Mouse (Mus musculus): Measurements from ENCODE around the gene Gpkow. TPM values are rescaled to one million over a fixed set of nuclear protein-coding genes. Genes with fewer than 3 reads are reported as not detected.
A peak's percentile ranks its signal among the peaks of the same experiment; 100 is the strongest.

Gpkow gene
- polyA plus RNA-seq (2015; fragmentation: Nextera tagmentation; extraction: Ambion mirVana): 53.2 and 53.5 TPM in 2 replicates

GRCm38 (mm10) chrX:7696954-7697381 is at the start of gene Gpkow:
Gene Gpkow (plus strand): TSS chrX:7697131.
- Histone ChIP-seq H3K27ac (ENCODE audit: low read length) (peak within 1 kb of the TSS; percentile 47), H3K9ac (replicated peaks; ENCODE audit: low read depth, low read length) (peak within 1 kb of the TSS; percentile 63), H3K4me2 (ENCODE audit: low read length) (peak within 1 kb of the TSS; percentile 67), H3K36me3 (ENCODE audit: control insufficient read depth, insufficient read depth) (no peaks in the 10 kb centered on the region), H3K4me3 (replicated peaks; ENCODE audit: low read length) (peak within 1 kb of the TSS; percentile 62), H3K4me1 (replicated peaks; ENCODE audit: control insufficient read depth, insufficient read depth, low read length) (peaks cover 5% of the 10 kb centered on the region), H3K27me3 (replicated peaks; ENCODE audit: control insufficient read depth, insufficient read depth, low read length) (no peaks in the 10 kb centered on the region), H3K9me3 (ENCODE audit: control insufficient read depth, low read length) (no peaks in the 10 kb centered on the region)
- ATAC-seq: peak; percentile 97
- WGBS: 14% methylated on average over 33 of the region's 33 CpGs

GRCm38 (mm10) chrX:7648671-7649304 is 48.1 kb upstream of the Gpkow start:
- Histone ChIP-seq H3K4me2 (ENCODE audit: low read length) (peak overlapping the region; percentile 51), H3K4me1 (replicated peaks; ENCODE audit: control insufficient read depth, insufficient read depth, low read length) (peaks cover 4% of the 10 kb centered on the region; the same call in 1 of the 2 replicates), H3K36me3 (ENCODE audit: control insufficient read depth, insufficient read depth) (0 out of 2 replicates have a peak, but pooled peaks cover 2% of the 10 kb centered on the region), H3K27ac (ENCODE audit: low read length) (peak overlapping the region; percentile 75), H3K9me3 (ENCODE audit: control insufficient read depth, low read length) (no peaks in the 10 kb centered on the region), H3K27me3 (replicated peaks; ENCODE audit: control insufficient read depth, insufficient read depth, low read length) (no peaks in the 10 kb centered on the region), H3K4me3 (replicated peaks; ENCODE audit: low read length) (peak overlapping the region; percentile 43), H3K9ac (replicated peaks; ENCODE audit: low read depth, low read length) (peak overlapping the region; percentile 56)
- 21% methylated on average over 25 of the region's 25 CpGs for WGBS
- ATAC-seq: peak; percentile 97

- Histone ChIP-seq H3K4me3 (replicated peaks; ENCODE audit: low read length) (peak within 1 kb of the TSS; percentile 35), H3K27ac (ENCODE audit: low read length) (no peak within 1 kb of the TSS), H3K4me2 (ENCODE audit: low read length) (peak within 1 kb of the TSS; percentile 43), H3K9ac (replicated peaks; ENCODE audit: low read depth, low read length) (peak within 1 kb of the TSS; percentile 28), H3K4me1 (replicated peaks; ENCODE audit: control insufficient read depth, insufficient read depth, low read length) (no peaks in the 10 kb centered on the region), H3K9me3 (ENCODE audit: control insufficient read depth, low read length) (no peaks in the 10 kb centered on the region), H3K36me3 (ENCODE audit: control insufficient read depth, insufficient read depth) (no peaks in the 10 kb centered on the region), H3K27me3 (replicated peaks; ENCODE audit: control insufficient read depth, insufficient read depth, low read length) (no peaks in the 10 kb centered on the region)
- peak; percentile 55 for ATAC-seq
- 29% methylated on average over 26 of the region's 26 CpGs for WGBS
Observed at GRCm38 (mm10) chrX:7657221-7657639, 39.7 kb upstream of the Gpkow start, which contains the start of gene Prickle3. Gene Prickle3 (plus strand): TSS chrX:7657260.

DNA sequence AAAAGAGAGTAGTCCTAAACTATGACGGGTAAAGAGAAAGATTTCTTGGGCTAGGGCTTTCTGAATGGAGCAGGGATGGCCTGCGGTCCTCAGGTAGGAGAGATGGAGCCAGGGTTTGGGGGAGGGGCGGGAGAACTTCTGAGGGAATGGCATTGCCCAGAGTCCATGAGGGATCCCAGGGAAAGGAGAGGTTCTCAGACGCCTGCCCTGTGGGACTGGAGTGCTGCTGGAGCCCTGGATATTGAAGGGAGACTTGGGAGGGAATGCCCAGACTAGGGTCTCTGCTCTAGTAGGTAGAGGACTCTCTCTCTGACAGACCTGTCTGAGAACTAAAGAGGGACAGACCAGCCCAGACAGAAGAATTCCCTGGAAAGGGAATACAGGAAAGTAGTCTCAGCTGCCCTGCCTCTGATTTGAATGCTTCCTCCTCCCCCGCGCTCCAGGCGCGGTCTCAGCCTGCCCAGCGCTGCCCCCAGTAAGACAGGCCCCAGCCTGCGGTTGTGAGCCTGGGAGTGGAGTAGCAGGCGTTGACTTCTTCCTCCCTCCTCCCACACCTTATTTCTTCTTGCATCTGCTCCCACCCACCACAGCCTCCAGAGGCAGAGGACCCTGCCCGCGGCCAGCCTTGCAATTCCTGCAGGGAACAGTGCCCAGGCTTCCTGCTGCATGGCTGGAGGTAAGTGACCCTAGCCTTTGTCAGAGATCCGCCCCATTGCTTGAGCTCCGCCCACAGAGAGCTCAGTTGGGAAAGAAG is 38.7 kb upstream of the Gpkow start:
- WGBS: 22% methylated on average over 15 of the region's 15 CpGs
- no peak overlapping the region for H3K4me2 ChIP-seq (ENCODE audit: low read length)
- H3K27me3 ChIP-seq (replicated peaks; ENCODE audit: control insufficient read depth, insufficient read depth, low read length): no peaks in the 10 kb centered on the region
- no peaks in the 10 kb centered on the region for H3K9me3 ChIP-seq (ENCODE audit: control insufficient read depth, low read length)
- ATAC-seq: 0 out of 2 replicates have a peak, but pooled peaks have one; percentile 26
- no peaks in the 10 kb centered on the region for H3K4me1 ChIP-seq (replicated peaks; ENCODE audit: control insufficient read depth, insufficient read depth, low read length)
- H3K9ac ChIP-seq (replicated peaks; ENCODE audit: low read depth, low read length): no peak overlapping the region
- H3K4me3 ChIP-seq (replicated peaks; ENCODE audit: low read length): no peak overlapping the region
- H3K27ac ChIP-seq (ENCODE audit: low read length): no peak overlapping the region
- no peaks in the 10 kb centered on the region for H3K36me3 ChIP-seq (ENCODE audit: control insufficient read depth, insufficient read depth)

DNA sequence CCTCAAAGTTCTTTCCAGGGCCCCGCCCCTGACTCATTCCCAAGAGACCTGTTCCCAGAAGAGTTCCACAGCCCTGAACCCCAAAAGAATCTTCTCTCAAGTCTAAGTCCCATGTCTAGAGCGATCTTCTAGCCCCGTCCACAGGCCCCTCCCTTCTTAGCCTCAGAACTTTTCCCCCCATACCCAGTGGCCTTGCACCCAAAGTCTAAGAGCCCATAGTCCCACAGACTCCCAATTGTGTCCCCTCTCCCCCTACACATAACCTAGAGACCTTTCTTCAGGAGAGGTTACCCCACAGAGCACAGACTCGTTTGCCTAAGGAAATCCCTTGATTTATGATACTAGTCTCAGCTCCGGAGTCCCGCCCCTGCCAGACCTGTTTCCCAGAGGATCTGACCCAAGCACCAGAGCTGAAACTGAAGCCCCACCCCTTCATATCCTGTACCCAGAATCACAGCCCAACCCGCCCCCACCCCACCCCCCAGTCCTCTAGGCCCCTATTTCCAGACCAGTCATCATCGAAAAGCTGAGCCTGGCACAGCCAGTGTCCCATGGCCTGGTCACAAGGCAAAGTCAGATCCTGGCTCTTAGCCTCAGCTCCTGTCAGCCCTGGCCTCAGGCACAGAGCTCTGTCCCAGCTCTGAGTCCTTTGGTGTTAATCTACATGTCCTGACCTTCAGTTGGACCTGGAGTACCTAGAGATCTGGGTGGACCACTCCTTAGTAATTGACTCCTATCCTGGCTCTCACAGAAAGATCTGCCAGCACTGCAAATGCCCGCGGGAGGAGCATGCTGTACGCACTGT is 37.9 kb upstream of the Gpkow start:
- WGBS: 59% methylated on average over 11 of the region's 11 CpGs
- no peak for ATAC-seq
- no peak overlapping the region for H3K9ac ChIP-seq (replicated peaks; ENCODE audit: low read depth, low read length)

DNA sequence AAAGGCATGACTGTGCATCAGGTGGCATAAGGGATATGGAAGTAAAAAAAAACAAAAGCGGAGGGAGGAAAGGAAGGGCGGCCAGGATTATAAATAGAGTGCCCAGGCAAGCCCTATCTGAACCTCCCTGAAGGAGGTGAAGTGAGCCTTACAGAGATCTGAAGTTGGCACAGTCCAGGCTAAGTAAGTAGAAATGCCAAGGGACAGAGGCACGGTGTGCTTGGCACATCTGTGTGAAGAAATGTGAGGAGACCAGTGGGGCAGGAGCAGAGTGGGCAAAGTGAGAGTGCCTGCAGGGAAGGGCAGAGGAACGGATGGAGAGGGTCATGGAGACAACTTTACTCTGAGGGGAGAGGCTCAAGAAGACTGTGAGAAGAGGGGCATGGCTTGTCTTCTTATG is 35.8 kb upstream of the Gpkow start:
- WGBS: 80% methylated on average over 4 of the region's 4 CpGs
- no peak overlapping the region for H3K27ac ChIP-seq (ENCODE audit: low read length)
- H3K9me3 ChIP-seq (ENCODE audit: control insufficient read depth, low read length): no peaks in the 10 kb centered on the region
- no peak overlapping the region for H3K4me3 ChIP-seq (replicated peaks; ENCODE audit: low read length)
- H3K4me1 ChIP-seq (replicated peaks; ENCODE audit: control insufficient read depth, insufficient read depth, low read length): no peaks in the 10 kb centered on the region
- no peak overlapping the region for H3K4me2 ChIP-seq (ENCODE audit: low read length)
- no peak for ATAC-seq
- no peaks in the 10 kb centered on the region for H3K36me3 ChIP-seq (ENCODE audit: control insufficient read depth, insufficient read depth)
- H3K9ac ChIP-seq (replicated peaks; ENCODE audit: low read depth, low read length): no peak overlapping the region
- no peaks in the 10 kb centered on the region for H3K27me3 ChIP-seq (replicated peaks; ENCODE audit: control insufficient read depth, insufficient read depth, low read length)

More for the DNA sequence above, 37.9 kb upstream of the Gpkow start:
- H3K27ac ChIP-seq (ENCODE audit: low read length): no peak overlapping the region
- no peak overlapping the region for H3K4me2 ChIP-seq (ENCODE audit: low read length)
- no peak overlapping the region for H3K4me3 ChIP-seq (replicated peaks; ENCODE audit: low read length)
- H3K27me3 ChIP-seq (replicated peaks; ENCODE audit: control insufficient read depth, insufficient read depth, low read length): no peaks in the 10 kb centered on the region
- no peaks in the 10 kb centered on the region for H3K36me3 ChIP-seq (ENCODE audit: control insufficient read depth, insufficient read depth)
- no peaks in the 10 kb centered on the region for H3K4me1 ChIP-seq (replicated peaks; ENCODE audit: control insufficient read depth, insufficient read depth, low read length)
- no peaks in the 10 kb centered on the region for H3K9me3 ChIP-seq (ENCODE audit: control insufficient read depth, low read length)

- ATAC-seq: no peak
- H3K27ac ChIP-seq (ENCODE audit: low read length): no peak overlapping the region
- H3K36me3 ChIP-seq (ENCODE audit: control insufficient read depth, insufficient read depth): no peaks in the 10 kb centered on the region
- no peak overlapping the region for H3K4me3 ChIP-seq (replicated peaks; ENCODE audit: low read length)
- H3K4me1 ChIP-seq (replicated peaks; ENCODE audit: control insufficient read depth, insufficient read depth, low read length): no peaks in the 10 kb centered on the region
- H3K4me2 ChIP-seq (ENCODE audit: low read length): no peak overlapping the region
- H3K27me3 ChIP-seq (replicated peaks; ENCODE audit: control insufficient read depth, insufficient read depth, low read length): no peaks in the 10 kb centered on the region
- WGBS: 77% methylated on average over 3 of the region's 3 CpGs
- H3K9me3 ChIP-seq (ENCODE audit: control insufficient read depth, low read length): no peaks in the 10 kb centered on the region
- H3K9ac ChIP-seq (replicated peaks; ENCODE audit: low read depth, low read length): no peak overlapping the region
Observed at GRCm38 (mm10) chrX:7662936-7663335, 34.0 kb upstream of the Gpkow start.

- Histone ChIP-seq H3K27ac (ENCODE audit: low read length) (no peak overlapping the region), H3K9ac (replicated peaks; ENCODE audit: low read depth, low read length) (no peak overlapping the region), H3K36me3 (ENCODE audit: control insufficient read depth, insufficient read depth) (no peaks in the 10 kb centered on the region), H3K9me3 (ENCODE audit: control insufficient read depth, low read length) (no peaks in the 10 kb centered on the region), H3K27me3 (replicated peaks; ENCODE audit: control insufficient read depth, insufficient read depth, low read length) (no peaks in the 10 kb centered on the region), H3K4me1 (replicated peaks; ENCODE audit: control insufficient read depth, insufficient read depth, low read length) (no peaks in the 10 kb centered on the region), H3K4me3 (replicated peaks; ENCODE audit: low read length) (no peak overlapping the region), H3K4me2 (ENCODE audit: low read length) (no peak overlapping the region)
- WGBS: 85% methylated on average over 11 of the region's 11 CpGs
- ATAC-seq: 0 out of 2 replicates have a peak, but pooled peaks have one; percentile 31
Observed at GRCm38 (mm10) chrX:7664791-7665190, 32.1 kb upstream of the Gpkow start.
